Mouse (Mus musculus): ENCODE results near the gene Foxd1. TPM values are rescaled to one million over a fixed set of nuclear protein-coding genes. Genes with fewer than 3 reads are reported as not detected.

The Foxd1 gene
- total and polyA plus RNA-seq, 2 experiments from 2014 or later: 0.74 to 2.4 TPM

- Histone ChIP-seq H3K9ac (replicated peaks; ENCODE audit: low read length, poor library complexity, severe bottlenecking) (no peak overlapping the region), H3K4me1 (ENCODE audit: insufficient read depth, low read length) (no peaks in the 10 kb centered on the region), H3K9me3 (ENCODE audit: low read length) (no peaks in the 10 kb centered on the region), H3K27me3 (ENCODE audit: insufficient read depth, low read length) (peaks cover 45% of the 10 kb centered on the region), H3K36me3 (ENCODE audit: insufficient read depth, low read length) (no peaks in the 10 kb centered on the region), H3K27ac (ENCODE audit: low read depth, low read length) (no peak overlapping the region), H3K4me3 (ENCODE audit: low read depth, low read length) (no peak overlapping the region), H3K4me2 (ENCODE audit: low read depth, low read length, poor library complexity, severe bottlenecking) (no peak overlapping the region)
- WGBS: 33% methylated on average over 6 of the region's 6 CpGs
- no peak for ATAC-seq (ENCODE audit: low FRiP score)
- no peak for DNase-seq (ENCODE audit: low spot score)
- no peak for TF ChIP-seq CTCF (IDR thresholded peaks at IDR 0.05)
These were observed 38.0 kb downstream of the Foxd1 start for GRCm38 (mm10) chr13:98392031-98392430.

GRCm38 (mm10) chr13:98393356-98394070 is 39.5 kb downstream of the Foxd1 start:
- peaks cover 45% of the 10 kb centered on the region for H3K27me3 ChIP-seq (ENCODE audit: insufficient read depth, low read length)
- no peak overlapping the region for H3K4me3 ChIP-seq (ENCODE audit: low read depth, low read length)
- ATAC-seq (ENCODE audit: low FRiP score): no peak
- H3K4me2 ChIP-seq (ENCODE audit: low read depth, low read length, poor library complexity, severe bottlenecking): no peak overlapping the region
- no peaks in the 10 kb centered on the region for H3K36me3 ChIP-seq (ENCODE audit: insufficient read depth, low read length)
- 33% methylated on average over 10 of the region's 10 CpGs for WGBS
- no peak overlapping the region for H3K27ac ChIP-seq (ENCODE audit: low read depth, low read length)
- peak; percentile 30 for DNase-seq (ENCODE audit: low spot score)
- H3K9me3 ChIP-seq (ENCODE audit: low read length): no peaks in the 10 kb centered on the region
- no peak overlapping the region for H3K9ac ChIP-seq (replicated peaks; ENCODE audit: low read length, poor library complexity, severe bottlenecking)
- TF ChIP-seq CTCF (IDR thresholded peaks at IDR 0.05): no peak
- H3K4me1 ChIP-seq (ENCODE audit: insufficient read depth, low read length): no peaks in the 10 kb centered on the region

Other genes with a start within 250 kb of the Foxd1 start
- 29.1 and 41.5 TPM in 2 replicates for gene Arhgef28, start 147.8 kb upstream of the Foxd1 start, total RNA-seq (2014; rRNA removed)
- gene Arhgef28, start 147.8 kb upstream of the Foxd1 start, polyA plus RNA-seq (2015; fragmentation: Nextera tagmentation; extraction: Ambion mirVana): 31.2 and 34.3 TPM in 2 replicates
- 24.7 and 35.2 TPM in 2 replicates for gene Utp15, start 91.2 kb upstream of the Foxd1 start, total RNA-seq (2014; rRNA removed)
- 24.1 and 26.0 TPM in 2 replicates for gene Utp15, start 91.2 kb upstream of the Foxd1 start, polyA plus RNA-seq (2015; fragmentation: Nextera tagmentation; extraction: Ambion mirVana)
- 81.8 and 102 TPM in 2 replicates for gene Ankra2, start 91.2 kb upstream of the Foxd1 start, total RNA-seq (2014; rRNA removed)
- gene Ankra2, start 91.2 kb upstream of the Foxd1 start, polyA plus RNA-seq (2015; fragmentation: Nextera tagmentation; extraction: Ambion mirVana): 102 and 109 TPM in 2 replicates
- 3.0 TPM in 1 of 2 replicates, not detected in the other for gene Gm21976, start 74.4 kb upstream of the Foxd1 start, total RNA-seq (2014; rRNA removed)
- gene Gm21976, start 74.4 kb upstream of the Foxd1 start, polyA plus RNA-seq (2015; fragmentation: Nextera tagmentation; extraction: Ambion mirVana): not detected in 2 replicates
- 269 and 303 TPM in 2 replicates for gene Btf3, start 37.2 kb upstream of the Foxd1 start, total RNA-seq (2014; rRNA removed)
- 441 and 472 TPM in 2 replicates for gene Btf3, start 37.2 kb upstream of the Foxd1 start, polyA plus RNA-seq (2015; fragmentation: Nextera tagmentation; extraction: Ambion mirVana)
- gene Gm10320, start 137.8 kb downstream of the Foxd1 start, total RNA-seq (2014; rRNA removed): not detected in 2 replicates
- 0.43 and 1.2 TPM in 2 replicates for gene Gm10320, start 137.8 kb downstream of the Foxd1 start, polyA plus RNA-seq (2015; fragmentation: Nextera tagmentation; extraction: Ambion mirVana)

Data from midbrain, postnatal 0 days (tissue).